Mouse (Mus musculus) thymus, postnatal 10 days (tissue): ENCODE measurements around the gene Acat1.

Experiments used
- DNase-seq, 2 experiments: peaks; one replicate each; pipeline ENCODE4 v3.0.0; 2021; ENCODE audit warnings: low spot score in 2 of 2

The Acat1 gene

DNA sequence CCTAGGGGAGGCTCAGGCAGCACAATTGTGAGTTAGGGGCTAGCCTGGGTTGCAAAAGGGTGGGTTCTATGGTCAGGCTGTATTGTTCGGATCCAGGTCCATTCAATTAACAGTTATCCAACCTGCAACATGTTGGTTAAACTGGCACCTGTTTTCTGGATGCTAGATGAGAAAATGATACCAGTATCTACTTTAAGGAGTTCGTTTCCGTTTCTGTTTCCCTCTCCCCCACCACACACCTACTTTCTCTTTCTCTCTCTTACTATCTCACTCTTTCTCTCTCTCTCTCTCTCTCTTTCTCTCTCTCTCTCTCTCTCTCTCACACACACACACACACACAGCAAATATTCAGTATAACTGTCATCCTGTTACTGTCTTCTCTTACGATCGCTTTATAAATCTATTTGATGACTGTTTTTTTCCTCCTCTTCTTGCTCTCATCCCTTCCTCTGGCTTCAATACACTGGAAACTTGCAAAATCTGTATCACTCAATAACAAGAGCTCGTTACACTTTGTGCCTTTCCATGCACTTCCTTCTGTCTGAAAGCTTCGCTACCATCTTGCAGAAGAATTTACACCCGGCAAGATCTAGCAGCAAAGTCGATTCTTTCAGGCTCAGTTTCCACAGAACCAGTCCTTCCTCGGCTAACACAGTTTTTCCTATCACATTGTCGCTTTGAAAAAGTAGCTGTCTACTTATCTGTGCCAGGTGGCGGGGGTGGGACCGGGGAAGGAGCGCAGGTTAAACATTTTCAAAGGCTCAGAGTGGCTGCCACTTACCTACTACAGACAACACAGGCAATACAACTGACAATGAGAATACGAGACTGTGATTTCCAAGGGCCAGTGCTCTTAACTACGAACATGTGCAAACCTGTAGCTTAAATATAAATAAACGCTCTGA lies 74.5 kb downstream of the Acat1 start:
- peak; percentile 4 to 7 for DNase-seq
